Mouse (Mus musculus): ENCODE results near the gene Vsig10l.

The Vsig10l gene

DNA sequence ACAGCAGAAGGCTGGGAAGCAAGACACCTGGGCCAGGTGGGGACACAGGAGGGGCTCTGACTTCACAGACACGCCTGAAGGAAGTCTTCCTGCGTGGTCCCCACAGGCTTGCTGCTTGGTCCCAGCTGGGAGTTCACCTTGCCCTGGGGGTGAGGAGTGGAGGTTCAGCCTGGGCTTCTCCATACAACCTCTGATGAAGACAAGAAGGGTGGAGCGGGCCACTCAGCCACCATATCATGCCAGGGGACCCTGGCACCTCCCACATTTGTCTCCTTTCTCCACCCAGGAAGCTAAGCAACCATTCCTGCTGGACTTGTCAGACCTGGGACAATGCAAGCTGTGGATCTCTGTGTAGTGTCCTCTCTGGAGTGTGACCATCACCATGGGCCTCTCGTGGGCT lies at the start of gene Vsig10l:
Gene Vsig10l, plus strand, starts transcription at position 301 of the 400 bp plus-strand sequence.
- in situ Hi-C loops (cut with MboI, MseI): loop anchor here (5.0 kb wide), 1 partner anchor 99 kb away; the partner anchor contains the start of gene Zfp658

DNA sequence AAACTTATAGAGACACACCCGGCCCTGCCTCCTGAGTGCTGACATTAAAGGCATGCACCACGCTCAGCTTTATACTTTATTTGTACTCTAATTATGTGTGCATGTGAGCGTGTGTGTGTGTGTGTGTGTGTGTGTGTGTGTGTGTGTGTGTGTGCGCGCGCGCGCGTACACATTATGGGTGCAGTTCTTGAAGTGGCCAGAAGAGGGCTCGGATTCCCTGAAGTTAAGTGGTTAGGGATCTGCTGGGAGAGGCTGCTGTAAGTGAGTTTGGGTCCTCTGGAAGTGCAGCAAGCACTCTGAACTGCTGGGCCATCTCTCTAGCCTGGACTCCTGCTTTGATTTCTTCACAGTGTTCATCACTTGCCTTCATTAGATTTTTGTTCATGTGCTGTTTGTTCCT lies 45.7 kb upstream of the Vsig10l start:
- in situ Hi-C loops (cut with MboI, MseI): no loop called here

GRCm38 (mm10) chr7:43422995-43423617 lies 39.8 kb upstream of the Vsig10l start:
- in situ Hi-C loops (cut with MboI, MseI): no loop called here

- in situ Hi-C loops (cut with MboI, MseI): no loop called here
Measured at GRCm38 (mm10) chr7:43423991-43424625, 38.8 kb upstream of the Vsig10l start.

DNA sequence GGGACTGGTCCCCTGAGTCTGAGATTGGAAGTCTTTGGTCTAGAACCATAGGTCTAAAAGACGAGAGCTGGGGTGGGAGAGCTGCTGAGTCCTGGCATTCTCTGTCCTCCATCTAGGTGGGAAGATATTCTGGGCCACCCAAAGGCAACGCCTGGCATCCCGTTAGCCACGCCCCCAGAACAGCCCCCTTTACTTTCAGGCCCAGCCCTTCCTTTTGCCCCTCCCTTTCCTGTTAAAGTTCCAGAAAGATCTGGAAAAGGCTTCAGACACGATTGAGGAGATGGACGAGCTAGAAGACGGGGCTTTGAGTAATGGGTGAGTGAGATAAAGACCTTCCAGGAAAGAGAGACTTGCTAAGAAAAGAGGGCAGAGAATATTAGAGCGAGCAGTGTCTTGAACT lies 35.5 kb upstream of the Vsig10l start, which contains the start of gene Lim2:
Gene Lim2, plus strand, starts transcription at position 265 of the 400 bp plus-strand sequence.
- in situ Hi-C loops (cut with MboI, MseI): no loop called here

DNA sequence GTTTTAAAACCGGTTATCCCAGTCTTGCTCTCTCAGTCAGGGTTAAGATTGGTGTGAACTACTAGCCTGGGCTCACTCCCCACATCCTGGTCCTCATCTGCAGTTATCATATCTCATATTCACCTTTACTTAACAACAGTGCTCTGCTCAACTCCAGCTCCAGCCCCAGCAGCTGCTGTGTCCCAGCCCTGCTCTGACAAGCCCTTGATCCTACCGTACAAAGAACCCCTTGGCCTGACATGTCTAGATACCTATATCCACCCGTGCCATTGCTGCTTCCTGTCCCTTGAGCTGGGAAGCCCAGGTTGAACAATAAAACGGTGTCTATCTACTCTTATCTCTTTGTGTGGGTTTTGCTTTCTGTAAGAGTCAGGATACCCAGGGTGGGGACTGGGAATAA lies 33.5 kb upstream of the Vsig10l start:
- in situ Hi-C loops (cut with MboI, MseI): no loop called here

DNA sequence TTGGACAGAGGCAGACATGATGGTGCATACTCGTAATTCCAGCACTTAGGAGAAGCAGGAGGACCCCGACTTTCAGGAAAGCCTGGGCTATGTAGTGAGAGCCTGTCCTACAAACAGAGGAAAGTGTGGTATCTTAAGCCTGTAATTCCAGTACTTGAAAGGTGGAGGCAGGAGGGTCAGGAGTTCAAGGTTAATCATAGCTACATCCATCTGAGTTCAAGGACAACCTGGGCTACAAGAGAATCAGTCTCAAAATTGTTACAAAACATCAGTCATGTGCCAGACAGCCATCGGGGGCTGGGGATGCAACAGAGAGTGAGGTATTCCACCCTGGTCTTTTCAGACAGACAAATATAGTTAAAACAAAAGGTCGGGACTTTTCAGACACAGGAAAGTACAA lies 30.1 kb upstream of the Vsig10l start:
- in situ Hi-C loops (cut with MboI, MseI): no loop called here

- in situ Hi-C loops (cut with MboI, MseI): no loop called here
Measured at GRCm38 (mm10) chr7:43434676-43435075, 28.3 kb upstream of the Vsig10l start.

GRCm38 (mm10) chr7:43436341-43437255 lies 26.4 kb upstream of the Vsig10l start, which contains the start of gene Nkg7:
Gene Nkg7 (plus strand): TSS chr7:43437073.
- in situ Hi-C loops (cut with MboI, MseI): no loop called here

DNA sequence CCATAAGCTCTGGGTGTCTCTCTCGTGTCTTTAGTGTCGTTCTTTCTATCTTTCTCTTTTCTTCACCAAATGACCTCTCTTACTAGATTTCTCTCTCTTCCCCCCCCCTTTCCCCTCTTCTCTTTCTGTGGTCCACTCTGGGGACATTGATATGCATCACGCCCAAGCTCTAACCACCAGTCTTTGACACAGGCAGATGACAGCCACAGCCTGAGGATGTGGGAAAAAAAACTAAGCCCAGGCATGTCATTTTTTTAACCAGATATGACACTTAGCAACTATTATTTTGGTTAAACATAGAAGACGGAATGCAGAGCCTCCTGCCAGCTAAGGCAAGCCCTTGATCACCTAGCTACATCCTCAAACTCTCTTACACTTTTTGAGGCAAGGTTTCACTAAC lies 24.3 kb upstream of the Vsig10l start:
- in situ Hi-C loops (cut with MboI, MseI): no loop called here

DNA sequence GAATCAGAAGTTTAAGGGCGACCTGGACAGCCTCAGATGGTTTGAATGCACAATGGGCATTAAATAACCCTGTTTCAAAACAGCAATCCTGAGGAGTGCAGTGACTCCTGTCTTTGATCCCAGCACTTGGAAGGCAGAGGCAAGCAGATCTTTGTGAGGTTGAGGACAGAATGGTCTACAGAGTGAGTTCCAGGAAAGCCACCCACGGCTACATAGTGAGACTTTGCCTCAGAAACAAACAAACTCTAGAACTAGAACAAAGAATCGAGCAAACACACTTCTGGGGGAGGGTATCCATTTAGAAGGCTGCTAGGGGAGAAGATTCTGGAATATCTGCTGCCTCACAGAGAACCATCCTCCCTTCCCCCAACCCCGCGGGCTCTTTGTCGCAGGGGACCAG lies 22.5 kb upstream of the Vsig10l start, which contains the start of gene Cldnd2:
Gene Cldnd2, plus strand, starts transcription at position 301 of the 400 bp plus-strand sequence.
- in situ Hi-C loops (cut with MboI, MseI): no loop called here

DNA sequence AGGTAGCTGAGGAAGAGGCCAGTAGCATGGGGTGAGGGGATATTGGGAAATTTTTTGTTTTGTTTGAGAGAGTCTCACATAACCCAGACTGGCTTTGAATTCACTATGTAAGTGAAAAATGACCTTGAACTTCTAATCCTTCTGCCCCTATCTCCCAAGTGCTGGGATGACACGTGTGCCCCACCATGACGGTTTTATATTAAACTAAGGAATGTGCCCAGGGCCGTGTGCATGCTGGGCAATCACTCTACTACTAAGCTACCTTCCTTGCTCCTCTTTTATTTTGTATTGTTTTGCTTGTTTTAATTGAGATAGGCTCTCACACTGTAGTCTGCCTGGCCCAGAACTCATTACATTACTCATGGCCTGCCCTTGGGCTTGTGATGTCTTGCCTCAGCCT lies 21.9 kb upstream of the Vsig10l start:
- in situ Hi-C loops (cut with MboI, MseI): no loop called here

- in situ Hi-C loops (cut with MboI, MseI): no loop called here
Measured at GRCm38 (mm10) chr7:43442684-43443083, 20.3 kb upstream of the Vsig10l start.

DNA sequence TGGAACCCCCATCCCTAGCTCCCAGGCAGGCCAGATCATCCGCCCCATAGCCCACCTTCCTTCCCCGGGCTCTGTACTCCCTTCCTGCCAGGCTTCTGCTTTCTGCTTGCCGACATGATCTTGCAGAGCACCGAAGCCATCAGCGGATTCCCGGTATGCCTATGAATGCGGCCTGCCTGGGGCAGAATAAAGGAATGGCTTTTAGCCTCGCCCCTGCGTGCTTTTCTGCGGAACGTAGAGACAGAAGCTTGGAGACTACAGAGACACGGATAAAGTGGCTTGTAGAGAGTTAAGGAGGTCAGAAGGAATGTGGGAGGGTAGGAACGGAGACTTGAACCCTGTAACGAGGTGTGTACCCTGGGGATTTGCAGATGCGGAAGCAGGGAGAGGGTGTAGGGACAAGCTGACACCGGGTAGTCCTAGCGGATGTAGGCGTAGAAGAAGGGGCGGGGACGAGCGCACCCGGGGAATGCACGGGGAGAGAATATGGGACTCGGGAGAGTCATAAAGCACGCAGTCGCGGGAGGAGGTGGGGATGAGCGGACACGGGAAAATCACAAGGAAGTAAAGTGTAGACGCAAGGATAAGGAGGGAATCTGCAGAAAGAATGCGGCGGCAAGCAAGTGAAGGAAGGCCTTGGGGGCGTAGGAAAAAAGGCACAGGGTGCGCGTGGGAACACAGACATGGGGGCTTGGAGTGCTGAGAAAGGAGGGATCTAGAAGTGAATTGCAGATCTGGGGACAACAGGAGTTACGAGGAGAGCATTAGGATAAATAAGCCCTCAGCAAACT lies 19.6 kb upstream of the Vsig10l start:
- in situ Hi-C loops (cut with MboI, MseI): no loop called here

- in situ Hi-C loops (cut with MboI, MseI): no loop called here
Measured at GRCm38 (mm10) chr7:43443917-43444293, 19.0 kb upstream of the Vsig10l start, which contains the start of the genes Etfb and Gm45233. Gene Etfb (plus strand): TSS chr7:43444083. Gene Gm45233 (plus strand): TSS chr7:43444128.

DNA sequence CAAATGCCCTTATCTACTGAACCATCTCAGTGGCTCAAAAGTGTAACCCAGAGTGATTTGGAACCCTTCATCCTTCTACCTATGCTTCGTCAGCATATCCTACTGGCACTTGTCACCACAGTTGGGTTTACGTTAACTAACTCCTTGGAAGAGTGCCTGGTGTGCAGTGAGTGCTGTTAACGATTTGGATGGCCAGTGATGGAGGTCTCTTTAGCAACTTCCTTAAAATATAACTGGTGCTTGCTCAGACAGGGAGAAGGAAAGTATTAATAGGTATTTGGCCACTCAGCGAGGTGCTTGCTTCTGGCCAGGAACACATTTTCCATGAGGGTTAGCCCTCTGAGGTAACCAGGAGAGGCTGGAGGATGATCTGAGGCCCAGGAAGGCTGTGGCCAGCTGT lies 15.2 kb upstream of the Vsig10l start:
- in situ Hi-C loops (cut with MboI, MseI): no loop called here

- in situ Hi-C loops (cut with MboI, MseI): no loop called here
Measured at GRCm38 (mm10) chr7:43448246-43448645, 14.7 kb upstream of the Vsig10l start.

GRCm38 (mm10) chr7:43449811-43450210 lies 13.1 kb upstream of the Vsig10l start:
- in situ Hi-C loops (cut with MboI, MseI): loop anchor here (5.0 kb wide), 1 partner anchor 138 kb away; the partner anchor contains the start of gene Zfp715

GRCm38 (mm10) chr7:43451726-43452125 lies 11.2 kb upstream of the Vsig10l start:
- in situ Hi-C loops (cut with MboI, MseI): loop anchor here (5.0 kb wide), 1 partner anchor 139 kb away; the partner anchor contains the start of gene Zfp715

- in situ Hi-C loops (cut with MboI, MseI): loop anchor here (5.0 kb wide), 1 partner anchor 140 kb away; the partner anchor contains the start of gene Zfp715
Measured at GRCm38 (mm10) chr7:43452609-43453008, 10.3 kb upstream of the Vsig10l start.

Data from T-helper 2 cell (primary cell).